Mouse (Mus musculus) Patski (cell line): Measurements from ENCODE around the gene Pik3ap1. TPM values are rescaled to one million over a fixed set of nuclear protein-coding genes. Genes with fewer than 3 reads are reported as not detected.
"Not testable (repeated sequence)": the region's sequence is repeated elsewhere in the genome, so short reads cannot be mapped to it uniquely, and the experiment has no call there.

Experiments used
- ATAC-seq: fragments of 100-300 bp; one replicate; pipeline ENCODE4 v1.8.0; 2021
- CTCF ChIA-PET: fragments of 350-600 bp; sonication (Branson Sonifier 250); formaldehyde crosslinking; loops from one replicate; lab custom pipeline; 2022; ENCODE audit warnings: inconsistent platforms; lab: Charles Lee
- POLR2A ChIA-PET: fragments of 350-600 bp; sonication (Branson Sonifier 250); formaldehyde crosslinking; loops from one replicate; lab custom pipeline; 2022; ENCODE audit warnings: antibody characterized with exemption, inconsistent platforms; lab: Charles Lee
- DNase-seq: peaks from one replicate; pipeline ENCODE4 v3.0.0-alpha.2; 2011; ENCODE audit warnings: low read depth, low spot score
- H3K27me3 ChIP-seq: fragments of 371-371 bp; one replicate; pipeline ENCODE4 v1.5.1; 2021
- CTCF ChIP-seq: fragments of 100-300 bp; IDR thresholded peaks from one replicate; pipeline ENCODE4 v1.5.1; 2021
- in situ Hi-C: fragments of 300-500 bp; cut with MboI; formaldehyde crosslinking; loops from 3 replicates; pipeline ENCODE4 v1.11.1; 2018; ENCODE audit warnings: low pct_unique_long_range_greater_than_20kb, mixed read lengths
- polyA plus RNA-seq: library from polyadenylated mRNA; unstranded; gene quantifications from one replicate; pipeline ENCODE4 v1.2.3, GENCODE M21; 2021

The Pik3ap1 gene
- 0.19 TPM for polyA plus RNA-seq

GRCm38 (mm10) chr19:41384922-41385508 is at the start of gene Pik3ap1:
Gene Pik3ap1, minus strand, starts transcription at chr19:41385102.
- no peak for DNase-seq
- POLR2A ChIA-PET = no interaction called here
- no peak for TF ChIP-seq CTCF
- H3K27me3 ChIP-seq = peaks cover 7% of the 10 kb centered on the region
- CTCF ChIA-PET = interaction anchor here (0.9 kb wide), 1 partner anchor 11 kb away, joined by 3 read pairs; no protein-coding TSS in a partner anchor
- in situ Hi-C loops = no loop called here
- no peak for ATAC-seq

GRCm38 (mm10) chr19:41431512-41432164 is 46.7 kb upstream of the Pik3ap1 start:
- POLR2A ChIA-PET, CTCF ChIA-PET, in situ Hi-C loops, H3K27me3 ChIP-seq, ATAC-seq, DNase-seq: not testable (repeated sequence)

- CTCF ChIA-PET, DNase-seq, POLR2A ChIA-PET, ATAC-seq, in situ Hi-C loops, H3K27me3 ChIP-seq: not testable (repeated sequence)
Measured at GRCm38 (mm10) chr19:41425927-41426772, 41.2 kb upstream of the Pik3ap1 start.

GRCm38 (mm10) chr19:41421264-41421663 is 36.4 kb upstream of the Pik3ap1 start:
- ChIA-PET POLR2A (no interaction called here), CTCF (interaction anchor here (1.2 to 2.1 kb wide), 5 partner anchors 15 to 55 kb away, joined by 3 to 6 read pairs (median 3); no protein-coding TSS in a partner anchor)
- no peaks in the 10 kb centered on the region for H3K27me3 ChIP-seq
- no peak for ATAC-seq
- DNase-seq = no peak
- no peak for TF ChIP-seq CTCF
- in situ Hi-C loops = no loop called here

GRCm38 (mm10) chr19:41418786-41419185 is 33.9 kb upstream of the Pik3ap1 start:
- DNase-seq (no peak), ATAC-seq (peak; percentile 47)
- no peaks in the 10 kb centered on the region for H3K27me3 ChIP-seq
- ChIA-PET POLR2A (no interaction called here), CTCF (interaction anchor here (1.7 to 1.8 kb wide), 2 partner anchors 58 to 101 kb away, joined by 4 to 7 read pairs; no protein-coding TSS in a partner anchor)
- in situ Hi-C loops = no loop called here
- no peak for TF ChIP-seq CTCF

GRCm38 (mm10) chr19:41417995-41418394 is 33.1 kb upstream of the Pik3ap1 start:
- no peaks in the 10 kb centered on the region for H3K27me3 ChIP-seq
- in situ Hi-C loops = no loop called here
- ChIA-PET POLR2A (no interaction called here), CTCF (interaction anchor here (1.7 to 1.8 kb wide), 2 partner anchors 58 to 100 kb away, joined by 4 to 7 read pairs; no protein-coding TSS in a partner anchor)
- ATAC-seq (peak; percentile 83), DNase-seq (peak; percentile 61)
- TF ChIP-seq CTCF = no peak

GRCm38 (mm10) chr19:41416201-41416600 is 31.3 kb upstream of the Pik3ap1 start:
- DNase-seq (no peak), ATAC-seq (no peak)
- in situ Hi-C loops = no loop called here
- TF ChIP-seq CTCF = no peak
- POLR2A ChIA-PET = no interaction called here
- H3K27me3 ChIP-seq = no peaks in the 10 kb centered on the region
- CTCF ChIA-PET = no interaction called here

- ChIA-PET CTCF (no interaction called here), POLR2A (interaction anchor here (0.7 kb wide), 1 partner anchor 48 kb away, joined by 4 read pairs; no protein-coding TSS in a partner anchor)
- no peaks in the 10 kb centered on the region for H3K27me3 ChIP-seq
- ATAC-seq = no peak
- no peak for DNase-seq
- TF ChIP-seq CTCF = no peak
- in situ Hi-C loops = no loop called here
Measured at GRCm38 (mm10) chr19:41402603-41403002, 17.7 kb upstream of the Pik3ap1 start.

GRCm38 (mm10) chr19:41390856-41391255 is 6.0 kb upstream of the Pik3ap1 start:
- TF ChIP-seq CTCF = no peak
- in situ Hi-C loops = no loop called here

GRCm38 (mm10) chr19:41389351-41389750 is 4.4 kb upstream of the Pik3ap1 start:
- DNase-seq (no peak), ATAC-seq (peak; percentile 54)
- no peak for TF ChIP-seq CTCF
- peaks cover 7% of the 10 kb centered on the region for H3K27me3 ChIP-seq
- in situ Hi-C loops = no loop called here
- CTCF ChIA-PET = interaction anchor here (0.8 to 1.0 kb wide), 2 partner anchors 21 to 87 kb away, joined by 3 read pairs; no protein-coding TSS in a partner anchor
- POLR2A ChIA-PET = interaction anchor here (0.6 to 1.1 kb wide), 2 partner anchors 86 to 110 kb away, joined by 3 read pairs; no protein-coding TSS in a partner anchor

More at GRCm38 (mm10) chr19:41390856-41391255, 6.0 kb upstream of the Pik3ap1 start:
- ChIA-PET CTCF (no interaction called here), POLR2A (no interaction called here)
- ATAC-seq (no peak), DNase-seq (no peak)
- H3K27me3 ChIP-seq = no peaks in the 10 kb centered on the region
